Mouse (Mus musculus) kidney, embryonic 15.5 days (tissue): ENCODE data around the gene Ccnb1. TPM values are rescaled to one million over a fixed set of nuclear protein-coding genes. Genes with fewer than 3 reads are reported as not detected.
A peak's percentile ranks its signal among the peaks of the same experiment; 100 is the strongest.
"Not testable (repeated sequence)": the region's sequence is repeated elsewhere in the genome, so short reads cannot be mapped to it uniquely, and the experiment has no call there.

Experiments
- ATAC-seq: fragments of 200-750 bp; cut with Nextera tagmentation; replicated peaks from 2 replicates; pipeline ENCODE4 v1.8.0; 2017; ENCODE audit warnings: moderate TSS enrichment; ENCODE audit not compliant: low FRiP score
- H3K27ac ChIP-seq: fragments of 300-500 bp; sonication (generic); 2 replicates; pipeline ENCODE4 v1.5.1; 2015; ENCODE audit warnings: mild to moderate bottlenecking, inconsistent platforms
- H3K27me3 ChIP-seq: fragments of 300-500 bp; sonication (generic); 2 replicates; pipeline ENCODE4 v1.6.1; 2015; ENCODE audit warnings: inconsistent platforms
- H3K36me3 ChIP-seq: fragments of 300-500 bp; sonication (generic); 2 replicates; pipeline ENCODE4 v1.6.1; 2015; ENCODE audit warnings: inconsistent platforms
- H3K4me1 ChIP-seq: fragments of 300-500 bp; sonication (generic); 2 replicates; pipeline ENCODE4 v1.6.1; 2015; ENCODE audit warnings: inconsistent platforms
- H3K4me2 ChIP-seq: fragments of 300-500 bp; sonication (generic); 2 replicates; pipeline ENCODE4 v1.6.1; 2015; ENCODE audit warnings: moderate library complexity, mild to moderate bottlenecking, inconsistent platforms
- H3K4me3 ChIP-seq: fragments of 300-500 bp; sonication (generic); replicated peaks from 2 replicates; pipeline ENCODE4 v1.5.1; 2015; ENCODE audit warnings: mild to moderate bottlenecking, inconsistent platforms
- H3K9ac ChIP-seq: fragments of 300-500 bp; sonication (generic); 2 replicates; pipeline ENCODE4 v1.6.1; 2015; ENCODE audit warnings: mild to moderate bottlenecking, inconsistent platforms
- H3K9me3 ChIP-seq: fragments of 300-500 bp; sonication (generic); replicated peaks from 2 replicates; pipeline ENCODE4 v1.6.1; 2016; ENCODE audit warnings: inconsistent platforms
- WGBS: fragments of 180-500 bp; shearing (Covaris S2); methylation state at CpG from one replicate; pipeline ENCODE4 v1.1.7; 2015; ENCODE audit warnings: mixed read lengths; 5-methylcytosine and 5-hydroxymethylcytosine counted together
- polyA plus RNA-seq: library from polyadenylated mRNA; unstranded; fragments of >200 nt; fragmentation: Nextera tagmentation; extraction: Ambion mirVana; gene quantifications from 2 replicates; pipeline ENCODE4 v1.2.1, GENCODE M21; 2015

Gene Ccnb1
- polyA plus RNA-seq, 1 experiment from 2014 or later: 259 TPM

- Histone ChIP-seq H3K36me3 (peaks cover 22% of the 10 kb centered on the region), H3K4me1 (no peaks in the 10 kb centered on the region), H3K9me3 (no peaks in the 10 kb centered on the region), H3K9ac (no peak overlapping the region), H3K27me3 (no peaks in the 10 kb centered on the region), H3K27ac (no peak overlapping the region), H3K4me3 (no peak overlapping the region), H3K4me2 (no peak overlapping the region)
- WGBS: 91% methylated on average over 6 of the region's 6 CpGs
- no peak for ATAC-seq
Measured at GRCm38 (mm10) chr13:100797171-100797570, 10.8 kb upstream of the Ccnb1 start.

GRCm38 (mm10) chr13:100789083-100789482 is 2.7 kb upstream of the Ccnb1 start:
- Histone ChIP-seq H3K4me1 (peaks cover 19% of the 10 kb centered on the region), H3K4me3 (no peak overlapping the region), H3K4me2 (no peak overlapping the region), H3K36me3 (peaks cover 8% of the 10 kb centered on the region; the same call in 1 of the 2 replicates), H3K27ac (no peak overlapping the region), H3K9me3 (no peaks in the 10 kb centered on the region), H3K27me3 (no peaks in the 10 kb centered on the region), H3K9ac (no peak overlapping the region)
- 73% methylated on average over 3 of the region's 3 CpGs for whole genome bisulfite sequencing
- ATAC-seq: no peak

GRCm38 (mm10) chr13:100788057-100788456 is 1.7 kb upstream of the Ccnb1 start:
- Histone ChIP-seq H3K4me1 (peaks cover 24% of the 10 kb centered on the region), H3K36me3 (peaks cover 18% of the 10 kb centered on the region; the same call in 1 of the 2 replicates)
- not testable (repeated sequence) for H3K4me2 ChIP-seq, H3K9ac ChIP-seq, H3K27me3 ChIP-seq, H3K27ac ChIP-seq, ATAC-seq, H3K9me3 ChIP-seq, H3K4me3 ChIP-seq
- 94% methylated on average over 12 of the region's 14 CpGs for WGBS

GRCm38 (mm10) chr13:100787316-100788010 is 1.1 kb upstream of the Ccnb1 start:
- H3K27me3 ChIP-seq: no peaks in the 10 kb centered on the region
- H3K27ac ChIP-seq: no peak overlapping the region
- peaks cover 24% of the 10 kb centered on the region for H3K36me3 ChIP-seq
- ATAC-seq: no peak
- H3K4me3 ChIP-seq: no peak overlapping the region
- no peak overlapping the region for H3K9ac ChIP-seq
- no peaks in the 10 kb centered on the region for H3K9me3 ChIP-seq
- 75% methylated on average over 6 of the region's 6 CpGs for WGBS
- H3K4me1 ChIP-seq: peaks cover 24% of the 10 kb centered on the region
- no peak overlapping the region for H3K4me2 ChIP-seq

- Histone ChIP-seq H3K27ac (peak overlapping the region; percentile 65), H3K27me3 (no peaks in the 10 kb centered on the region), H3K9me3 (no peaks in the 10 kb centered on the region), H3K36me3 (peaks cover 40% of the 10 kb centered on the region), H3K4me3 (peak overlapping the region; percentile 62), H3K4me1 (peaks cover 24% of the 10 kb centered on the region), H3K9ac (peak overlapping the region; percentile 63), H3K4me2 (peak overlapping the region; percentile 68)
- ATAC-seq: peak; percentile 49
- under 1% methylated on average over 30 of the region's 30 CpGs for WGBS
Measured at GRCm38 (mm10) chr13:100785806-100786413, 460 bp downstream of the Ccnb1 start.

GRCm38 (mm10) chr13:100777491-100777890 is 8.9 kb downstream of the Ccnb1 start:
- Histone ChIP-seq H3K9me3 (no peaks in the 10 kb centered on the region), H3K4me1 (peaks cover 17% of the 10 kb centered on the region), H3K36me3 (peaks cover 50% of the 10 kb centered on the region), H3K4me2 (no peak overlapping the region), H3K27me3 (no peaks in the 10 kb centered on the region), H3K9ac (no peak overlapping the region), H3K4me3 (no peak overlapping the region), H3K27ac (no peak overlapping the region)
- WGBS: 79% methylated on average over 3 of the region's 3 CpGs
- ATAC-seq: no peak

GRCm38 (mm10) chr13:100776710-100777109 is 9.7 kb downstream of the Ccnb1 start:
- Histone ChIP-seq H3K4me2 (peak overlapping the region; percentile 89; the same call in 1 of the 2 replicates), H3K9me3 (no peaks in the 10 kb centered on the region), H3K27me3 (no peaks in the 10 kb centered on the region), H3K4me3 (no peak overlapping the region), H3K9ac (0 out of 2 replicates have a peak overlapping the region, but pooled peaks have one; percentile 75), H3K27ac (no peak overlapping the region), H3K36me3 (peaks cover 46% of the 10 kb centered on the region), H3K4me1 (peaks cover 17% of the 10 kb centered on the region)
- no peak; the same call in 1 of the 2 replicates for ATAC-seq
- 63% methylated on average over 6 of the region's 6 CpGs for WGBS

GRCm38 (mm10) chr13:100776056-100776419 is 10.3 kb downstream of the Ccnb1 start:
- H3K4me2 ChIP-seq: peak overlapping the region; percentile 89
- ATAC-seq: peak; percentile 23; the same call in 1 of the 2 replicates
- H3K27me3 ChIP-seq: no peaks in the 10 kb centered on the region
- H3K9ac ChIP-seq: peak overlapping the region; percentile 75
- H3K4me3 ChIP-seq: peak overlapping the region; percentile 83
- peaks cover 46% of the 10 kb centered on the region for H3K36me3 ChIP-seq
- H3K27ac ChIP-seq: peak overlapping the region; percentile 74; the same call in 1 of the 2 replicates
- 10% methylated on average over 8 of the region's 8 CpGs for WGBS
- H3K4me1 ChIP-seq: peaks cover 17% of the 10 kb centered on the region
- no peaks in the 10 kb centered on the region for H3K9me3 ChIP-seq

- H3K27ac ChIP-seq: peak within 1 kb of the TSS; percentile 74
- ATAC-seq: peak; percentile 94
- H3K36me3 ChIP-seq: peaks cover 46% of the 10 kb centered on the region
- peak within 1 kb of the TSS; percentile 89 for H3K4me2 ChIP-seq
- H3K4me3 ChIP-seq: peak within 1 kb of the TSS; percentile 83
- H3K27me3 ChIP-seq: no peaks in the 10 kb centered on the region
- no peaks in the 10 kb centered on the region for H3K9me3 ChIP-seq
- WGBS: under 1% methylated on average over 46 of the region's 46 CpGs
- H3K9ac ChIP-seq: peak within 1 kb of the TSS; percentile 75
- peaks cover 17% of the 10 kb centered on the region for H3K4me1 ChIP-seq
Measured at GRCm38 (mm10) chr13:100775252-100776055, 10.9 kb downstream of the Ccnb1 start, which contains the start of gene Cenph. TSS of gene Cenph (minus strand) at chr13:100775899.

GRCm38 (mm10) chr13:100774704-100775103 is 11.7 kb downstream of the Ccnb1 start:
- ATAC-seq: no peak
- peak overlapping the region; percentile 89 for H3K4me2 ChIP-seq
- H3K27me3 ChIP-seq: no peaks in the 10 kb centered on the region
- H3K27ac ChIP-seq: no peak overlapping the region
- H3K9ac ChIP-seq: peak overlapping the region; percentile 75
- H3K4me3 ChIP-seq: peak overlapping the region; percentile 83
- no peaks in the 10 kb centered on the region for H3K9me3 ChIP-seq
- peaks cover 17% of the 10 kb centered on the region for H3K4me1 ChIP-seq
- peaks cover 46% of the 10 kb centered on the region for H3K36me3 ChIP-seq

- Histone ChIP-seq H3K36me3 (peaks cover 14% of the 10 kb centered on the region), H3K4me1 (no peaks in the 10 kb centered on the region), H3K27me3 (no peaks in the 10 kb centered on the region), H3K4me2 (no peak overlapping the region), H3K27ac (no peak overlapping the region), H3K9me3 (no peaks in the 10 kb centered on the region), H3K9ac (no peak overlapping the region), H3K4me3 (no peak overlapping the region)
- WGBS: 78% methylated on average over 2 of the region's 2 CpGs
- ATAC-seq: no peak
Measured at GRCm38 (mm10) chr13:100755329-100755728, 31.0 kb downstream of the Ccnb1 start.

- Histone ChIP-seq H3K4me1 (no peaks in the 10 kb centered on the region), H3K27ac (no peak overlapping the region), H3K27me3 (no peaks in the 10 kb centered on the region), H3K9me3 (no peaks in the 10 kb centered on the region), H3K4me2 (no peak overlapping the region), H3K4me3 (no peak overlapping the region), H3K36me3 (peaks cover 3% of the 10 kb centered on the region), H3K9ac (no peak overlapping the region)
- no peak for ATAC-seq
- 71% methylated on average over 4 of the region's 4 CpGs for WGBS
Measured at GRCm38 (mm10) chr13:100754186-100754585, 32.2 kb downstream of the Ccnb1 start.
